Mouse (Mus musculus) B cell, adult 67 days (primary cell): ENCODE results near the gene Mal. TPM values are rescaled to one million over a fixed set of nuclear protein-coding genes. Genes with fewer than 3 reads are reported as not detected.

Experiments
- total RNA-seq, 2 experiments: library from RNA; stranded (reverse); gene quantifications; 4 replicates each; pipeline ENCODE4 v1.2.4; 2023

Gene Mal
- total RNA-seq = not detected

DNA sequence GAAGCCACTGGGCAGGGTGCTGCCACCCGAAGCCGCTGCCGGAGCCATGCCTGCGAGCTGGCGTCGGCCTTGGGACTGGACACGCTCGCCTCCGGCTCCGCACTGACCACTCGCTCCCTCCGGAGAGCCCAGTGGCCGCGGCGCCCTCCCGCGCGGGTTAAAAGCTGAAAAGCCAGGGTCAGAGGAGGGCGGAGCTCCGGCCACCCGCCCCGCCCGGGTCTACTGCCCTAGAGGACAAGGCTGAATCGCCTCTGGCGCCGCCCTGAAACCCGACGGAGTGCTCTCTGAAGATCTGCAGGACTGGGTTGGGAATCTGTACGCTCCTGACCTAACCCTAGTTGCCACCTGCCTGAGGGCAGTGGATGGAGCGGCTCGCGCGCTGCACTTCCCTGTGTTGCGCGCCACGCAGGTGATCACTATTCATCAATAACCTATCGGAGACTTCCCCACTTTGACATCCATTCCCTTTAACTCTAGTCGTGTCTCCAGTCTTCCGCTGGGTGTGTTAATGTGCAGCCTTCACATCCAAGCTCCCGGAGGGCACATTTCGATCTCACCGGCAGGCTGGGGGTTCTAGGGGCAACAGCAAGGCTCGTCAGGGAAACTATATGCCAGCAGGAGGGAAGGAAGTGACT is at the start of gene Mal:
Gene Mal, minus strand, starts transcription at position 610 of the 635 bp plus-strand sequence.

GRCm38 (mm10) chr2:127586694-127587513 is 69.6 kb downstream of the Mal start, which contains the start of the genes Zfp661 and Mrps5:
Zfp661 (minus strand) TSS chr2:127587094.
Mrps5 (plus strand) TSS chr2:127587222.

Other genes starting within 250 kb of the Mal start
- 1 to 10 TPM in 1 of 2 experiments, not detected in 1; 1.1 TPM for gene Gpat2, start 231.5 kb downstream of the Mal start, total RNA-seq
- 10 to 100 TPM in 1 of 2 experiments, 1 to 10 TPM in 1; 8.3 to 20.3 TPM for gene Fahd2a, start 212.1 kb downstream of the Mal start, total RNA-seq
- not detected for gene Kcnip3, start 134.6 kb downstream of the Mal start, total RNA-seq
- gene Prom2, start 115.2 kb downstream of the Mal start, total RNA-seq = not detected
- 1 to 10 TPM; 6.6 to 7.4 TPM for gene Zfp661, start 69.6 kb downstream of the Mal start, total RNA-seq
- 10 to 100 TPM; 82.4 to 87.1 TPM for gene Mrps5, start 69.5 kb downstream of the Mal start, total RNA-seq
- under 1 TPM; 0.61 to 0.92 TPM for gene Mall, start 73.2 kb upstream of the Mal start, total RNA-seq
- 1 to 10 TPM; 1.3 to 1.4 TPM for gene Nphp1, start 132.2 kb upstream of the Mal start, total RNA-seq
- gene Mtln, start 135.8 kb upstream of the Mal start, total RNA-seq = 10 to 100 TPM; 11.3 to 15.2 TPM
- gene Bub1, start 175.2 kb upstream of the Mal start, total RNA-seq = under 1 TPM in 1 of 2 experiments, not detected in 1; 0.55 TPM
- not detected for gene Acoxl, start 182.2 kb upstream of the Mal start, total RNA-seq